Mouse (Mus musculus) C2C12 (cell line): ENCODE measurements around the gene Pla2g2f.

Experiments used
- CEBPB ChIP-seq: IDR thresholded peaks from one replicate; pipeline ENCODE4 v1.6.1; 2011; ENCODE audit warnings: low read depth, mild to moderate bottlenecking, control low read depth, moderate library complexity
- CTCF ChIP-seq: IDR thresholded peaks from one replicate; pipeline ENCODE4 v1.5.1; 2011; ENCODE audit not compliant: control insufficient read depth, insufficient read depth, insufficient read length
- FOSL1 ChIP-seq: IDR thresholded peaks from one replicate; pipeline ENCODE4 v1.8.0; 2011; ENCODE audit warnings: mild to moderate bottlenecking, low read length; ENCODE audit not compliant: poor library complexity, insufficient read depth, severe bottlenecking
- MAX ChIP-seq: IDR thresholded peaks from one replicate; pipeline ENCODE4 v1.6.1; 2011; ENCODE audit warnings: mild to moderate bottlenecking, control low read depth
- MYOG ChIP-seq: IDR thresholded peaks from one replicate; pipeline ENCODE4 v1.6.1; 2011; ENCODE audit not compliant: control insufficient read depth, insufficient read length; ENCODE audit errors: extremely low read depth
- USF1 ChIP-seq: IDR thresholded peaks from one replicate; pipeline ENCODE4 v1.6.1; 2011; ENCODE audit warnings: low read depth, mild to moderate bottlenecking, control low read depth, moderate library complexity

GRCm38 (mm10) chr4:138806160-138806559 is 48.7 kb upstream of the Pla2g2f start:
- TF ChIP-seq CTCF, result no peak
- TF ChIP-seq MAX, result no peak
- TF ChIP-seq CEBPB, result no peak
- no peak for TF ChIP-seq USF1
- no peak for TF ChIP-seq FOSL1
- TF ChIP-seq MYOG, result no peak
